Mouse (Mus musculus) CH12.LX (cell line): ENCODE measurements at regions not wholly inside any gene's neighbourhood (a gene's known extent, or its start where the extent isn't known, plus 50 kb on each side); places are given as distances from the start of the nearest gene placed in this dataset.

Experiments
- DNase-seq: peaks from one replicate; pipeline ENCODE4 v3.0.0-alpha.2; 2013; ENCODE audit errors: extremely low read depth
- H3K27ac ChIP-seq: 2 replicates; pipeline ENCODE4 v1.5.1; 2012; ENCODE audit warnings: low read depth, mild to moderate bottlenecking, control low read depth, moderate library complexity; ENCODE audit not compliant: insufficient read depth
- H3K27me3 ChIP-seq: replicated peaks from 2 replicates; pipeline ENCODE3; 2012; ENCODE audit warnings: inconsistent platforms
- H3K36me3 ChIP-seq, 2 experiments: replicated peaks in 1 of 2; 2 replicates each; pipeline versions ENCODE3 to v1.6.1; 2012; ENCODE audit warnings: inconsistent platforms in 1 of 2, low read length in 1 of 2, mild to moderate bottlenecking in 1 of 2, mixed read lengths in 1 of 2, moderate library complexity in 1 of 2; ENCODE audit not compliant: control insufficient read depth in 1 of 2, insufficient read depth in 1 of 2
- H3K4me1 ChIP-seq, 2 experiments: 2 replicates each; pipeline ENCODE4 v1.6.1; 2012; ENCODE audit warnings: inconsistent platforms in 1 of 2, moderate library complexity in 1 of 2; ENCODE audit not compliant: insufficient read depth in 2 of 2, control insufficient read depth in 1 of 2
- H3K4me2 ChIP-seq: 2 replicates; pipeline ENCODE4 v1.6.1; 2012; ENCODE audit warnings: low read depth, mild to moderate bottlenecking, control low read depth; ENCODE audit not compliant: poor library complexity, insufficient read depth, severe bottlenecking
- H3K4me3 ChIP-seq, 3 experiments: fragments of 150-350 bp in 1 of 3; sonication (generic) in 1 of 3; replicated peaks in 1 of 3; 2 replicates each; pipeline versions ENCODE3 to v1.5.1; 2011 to 2012; ENCODE audit warnings: low read depth in 2 of 3, low read length in 2 of 3, mild to moderate bottlenecking in 2 of 3, moderate library complexity in 2 of 3, control low read depth in 1 of 3, improper control_type of control experiment in 1 of 3, inconsistent platforms in 1 of 3, mixed read lengths in 1 of 3; ENCODE audit not compliant: poor library complexity in 1 of 3
- H3K79me2 ChIP-seq: replicated peaks from 2 replicates; pipeline ENCODE4 v1.6.1; 2012; ENCODE audit warnings: mild to moderate bottlenecking, moderate library complexity; ENCODE audit not compliant: control insufficient read depth, poor library complexity, insufficient read depth, severe bottlenecking; ENCODE audit errors: extremely low read depth
- H3K9ac ChIP-seq: 2 replicates; pipeline ENCODE4 v1.6.1; 2012; ENCODE audit warnings: low read depth, mild to moderate bottlenecking, control low read depth, moderate library complexity; ENCODE audit not compliant: insufficient read depth
- H3K9me3 ChIP-seq: replicated peaks from 2 replicates; pipeline ENCODE3; 2012; ENCODE audit warnings: low read length, inconsistent platforms, mixed read lengths
- BHLHE40 ChIP-seq: IDR thresholded peaks from 2 replicates; pipeline ENCODE4 v1.6.1; 2011; ENCODE audit warnings: mild to moderate bottlenecking, low read depth, low read length, improper control_type of control experiment
- CHD2 ChIP-seq: IDR thresholded peaks from 2 replicates; pipeline ENCODE4 v1.6.1; 2011; ENCODE audit warnings: low read length, improper control_type of control experiment
- CTCF ChIP-seq, 2 experiments: IDR thresholded peaks in 1 of 2; conservative IDR thresholded peaks in 1 of 2; 2 replicates each; pipeline ENCODE4 v1.5.1; 2011 to 2012; ENCODE audit warnings: low read depth in 2 of 2, low read length in 2 of 2, improper control_type of control experiment in 1 of 2, inconsistent platforms in 1 of 2, mild to moderate bottlenecking in 1 of 2, moderate library complexity in 1 of 2
- ELF1 ChIP-seq: IDR thresholded peaks from 2 replicates; pipeline ENCODE4 v1.6.1; 2014; ENCODE audit warnings: low read depth, mild to moderate bottlenecking, inconsistent platforms, low read length, improper control_type of control experiment
- EP300 ChIP-seq: IDR thresholded peaks from 2 replicates; pipeline ENCODE4 v1.6.1; 2011; ENCODE audit warnings: low read length, improper control_type of control experiment
- ETS1 ChIP-seq: conservative IDR thresholded peaks from 2 replicates; pipeline ENCODE4 v1.6.1; 2012; ENCODE audit warnings: low read depth, mild to moderate bottlenecking, inconsistent platforms, low read length, improper control_type of control experiment, moderate library complexity
- GABPA ChIP-seq: IDR thresholded peaks from 2 replicates; pipeline ENCODE4 v1.6.1; 2012; ENCODE audit warnings: low read depth, low read length, improper control_type of control experiment, inconsistent platforms; ENCODE audit not compliant: insufficient replicate concordance
- MAX ChIP-seq: IDR thresholded peaks from 2 replicates; pipeline ENCODE4 v1.6.1; 2011; ENCODE audit warnings: low read length, improper control_type of control experiment
- MAZ ChIP-seq: IDR thresholded peaks from 2 replicates; pipeline ENCODE4 v1.6.1; 2012; ENCODE audit warnings: low read depth, mild to moderate bottlenecking, inconsistent platforms, low read length, improper control_type of control experiment, moderate library complexity
- MEF2A ChIP-seq: IDR thresholded peaks from 2 replicates; pipeline ENCODE4 v1.6.1; 2014; ENCODE audit warnings: low read depth, mild to moderate bottlenecking, inconsistent platforms, low read length, improper control_type of control experiment, borderline replicate concordance
- MXI1 ChIP-seq: IDR thresholded peaks from 2 replicates; pipeline ENCODE4 v1.6.1; 2011; ENCODE audit warnings: mild to moderate bottlenecking, low read depth, low read length, improper control_type of control experiment
- MYC ChIP-seq: IDR thresholded peaks from 2 replicates; pipeline ENCODE4 v1.6.1; 2011; ENCODE audit warnings: low read depth, mild to moderate bottlenecking, improper control_type of control experiment, low read length
- NELFE ChIP-seq: IDR thresholded peaks from 2 replicates; pipeline ENCODE4 v1.6.1; 2011; ENCODE audit warnings: low read depth, low read length, improper control_type of control experiment
- NRF1 ChIP-seq: IDR thresholded peaks from 2 replicates; pipeline ENCODE4 v1.6.1; 2014; ENCODE audit warnings: low read depth, mild to moderate bottlenecking, inconsistent platforms, low read length, improper control_type of control experiment, moderate library complexity
- POLR2A ChIP-seq: IDR thresholded peaks from 2 replicates; pipeline ENCODE4 v1.6.1; 2011; ENCODE audit warnings: low read depth, mild to moderate bottlenecking, improper control_type of control experiment, low read length
- POLR2AphosphoS2 ChIP-seq: IDR thresholded peaks from 2 replicates; pipeline ENCODE4 v1.6.1; 2011; ENCODE audit warnings: low read depth, low read length, improper control_type of control experiment
- RAD21 ChIP-seq: IDR thresholded peaks from 2 replicates; pipeline ENCODE4 v1.6.1; 2011; ENCODE audit warnings: low read depth, mild to moderate bottlenecking, low read length, improper control_type of control experiment, moderate library complexity
- RCOR1 ChIP-seq: conservative IDR thresholded peaks from 2 replicates; pipeline ENCODE4 v1.6.1; 2012; ENCODE audit warnings: low read depth, mild to moderate bottlenecking, inconsistent platforms, low read length, improper control_type of control experiment
- SIN3A ChIP-seq: IDR thresholded peaks from 2 replicates; pipeline ENCODE4 v1.6.1; 2012; ENCODE audit warnings: low read length, improper control_type of control experiment, inconsistent platforms
- TBP ChIP-seq: conservative IDR thresholded peaks from 2 replicates; pipeline ENCODE4 v1.6.1; 2011; ENCODE audit warnings: low read depth, low read length, improper control_type of control experiment
- TCF12 ChIP-seq: IDR thresholded peaks from 2 replicates; pipeline ENCODE4 v1.6.1; 2014; ENCODE audit warnings: low read depth, mild to moderate bottlenecking, inconsistent platforms, low read length, improper control_type of control experiment
- UBTF ChIP-seq: IDR thresholded peaks from 2 replicates; pipeline ENCODE4 v1.6.1; 2012; ENCODE audit warnings: low read depth, mild to moderate bottlenecking, inconsistent platforms, low read length, improper control_type of control experiment, moderate library complexity
- USF1 ChIP-seq: IDR thresholded peaks from 2 replicates; pipeline ENCODE4 v1.6.1; 2014; ENCODE audit warnings: low read depth, mild to moderate bottlenecking, inconsistent platforms, low read length, improper control_type of control experiment
- ZC3H11A ChIP-seq: IDR thresholded peaks from 2 replicates; pipeline ENCODE4 v1.6.1; 2012; ENCODE audit warnings: low read depth, mild to moderate bottlenecking, inconsistent platforms, low read length, improper control_type of control experiment
- ZKSCAN1 ChIP-seq: IDR thresholded peaks from 2 replicates; pipeline ENCODE4 v1.6.1; 2012; ENCODE audit warnings: low read depth, inconsistent platforms, low read length, improper control_type of control experiment, borderline replicate concordance
- dilution Hi-C: fragments of 300-500 bp; cut with MboI; formaldehyde crosslinking; loops from 2 replicates; pipeline ENCODE4 v1.14.3; 2020; ENCODE audit warnings: low sequenced_read_pairs; ENCODE audit not compliant: extremely low pct_unique_long_range_greater_than_20kb, extremely low pct_ligation_motif_present
- in situ Hi-C: fragments of 300-500 bp; cut with MboI; formaldehyde crosslinking; loops from 3 replicates; pipeline ENCODE4 v1.14.3; 2019; ENCODE audit warnings: low sequenced_read_pairs, low pct_ligation_motif_present, low pct_unique_long_range_greater_than_20kb, mixed read lengths

- H3K4me2 ChIP-seq = no peak overlapping the region
- in situ Hi-C loops (no loop called here), dilution Hi-C loops (no loop called here)
- H3K4me1 ChIP-seq = no peaks in the 10 kb centered on the region
- no peak overlapping the region for H3K9ac ChIP-seq
- peaks cover 58% of the 10 kb centered on the region for H3K9me3 ChIP-seq
- no peak overlapping the region for H3K4me3 ChIP-seq
- no peaks in the 10 kb centered on the region for H3K79me2 ChIP-seq
- TF ChIP-seq ZC3H11A (no peak), GABPA (no peak), ZKSCAN1 (no peak), RCOR1 (no peak), ELF1 (no peak), POLR2AphosphoS2 (no peak), UBTF (no peak), EP300 (no peak), MEF2A (no peak), USF1 (no peak), RAD21 (no peak), MAZ (no peak)
- no peaks in the 10 kb centered on the region for H3K27me3 ChIP-seq
- H3K36me3 ChIP-seq = no peaks in the 10 kb centered on the region
- no peak overlapping the region for H3K27ac ChIP-seq
- no peak for DNase-seq
Measured at GRCm38 (mm10) chr8:15821579-15822191, 775.8 kb upstream of the BB014433 start.

GRCm38 (mm10) chr8:15788421-15788820, 742.5 kb upstream of the BB014433 start:
- no peak overlapping the region for H3K4me2 ChIP-seq
- H3K4me3 ChIP-seq = no peak overlapping the region
- H3K9ac ChIP-seq = no peak overlapping the region
- H3K4me1 ChIP-seq = no peaks in the 10 kb centered on the region
- H3K79me2 ChIP-seq = no peaks in the 10 kb centered on the region
- H3K9me3 ChIP-seq = peaks cover 66% of the 10 kb centered on the region
- no peaks in the 10 kb centered on the region for H3K27me3 ChIP-seq
- no peak for DNase-seq
- dilution Hi-C loops = no loop called here
- H3K27ac ChIP-seq = no peak overlapping the region
- in situ Hi-C loops = no loop called here
- no peaks in the 10 kb centered on the region for H3K36me3 ChIP-seq
- TF ChIP-seq EP300 = no peak
- TF ChIP-seq ELF1 = no peak
- TF ChIP-seq TBP = no peak
- no peak for TF ChIP-seq SIN3A
- TF ChIP-seq MEF2A = no peak
- TF ChIP-seq CHD2 = no peak
- TF ChIP-seq ETS1 = no peak
- no peak for TF ChIP-seq NRF1
- TF ChIP-seq MYC = no peak
- no peak for TF ChIP-seq ZC3H11A
- TF ChIP-seq CTCF (conservative IDR thresholded peaks at IDR 0.05 in 1 of 2, IDR thresholded peaks at IDR 0.05 in 1 of 2; ENCODE audit: low read depth in 2 of 2, low read length in 2 of 2) = no peak
- no peak for TF ChIP-seq POLR2AphosphoS2
- TF ChIP-seq NELFE = no peak
- TF ChIP-seq MAX = no peak
- no peak for TF ChIP-seq TCF12
- TF ChIP-seq ZKSCAN1 = no peak
- TF ChIP-seq USF1 = no peak
- no peak for TF ChIP-seq BHLHE40
- TF ChIP-seq MXI1 = no peak
- TF ChIP-seq POLR2A = no peak
